Mouse (Mus musculus) layer of hippocampus, adult 6 months (tissue): Measurements from ENCODE around the gene Slc22a14. TPM values are rescaled to one million over a fixed set of nuclear protein-coding genes. Genes with fewer than 3 reads are reported as not detected.

Experiments used
- long read RNA-seq, 2 experiments: library from polyadenylated mRNA; unstranded; transcript quantifications; one replicate each; pipeline ENCODE4 v2.0.0; 2019 to 2020
- polyA plus RNA-seq: library from polyadenylated mRNA; unstranded; fragments of <200 nt; fragmentation: Nextera tagmentation; gene quantifications from 2 replicates; pipeline ENCODE4 v1.2.3, GENCODE M21; 2021

Gene Slc22a14
- polyA plus RNA-seq = not detected in 2 replicates
- long read RNA-seq, experiment 1, partial matches to known transcripts = 0 of 1 reads
- long read RNA-seq, experiment 1, other reads (novel, unspliced or antisense) = 1 of 1 reads
- long read RNA-seq, experiment 2, partial matches to known transcripts = 0 of 1 reads
- long read RNA-seq, experiment 2, other reads (novel, unspliced or antisense) = 1 of 1 reads

DNA sequence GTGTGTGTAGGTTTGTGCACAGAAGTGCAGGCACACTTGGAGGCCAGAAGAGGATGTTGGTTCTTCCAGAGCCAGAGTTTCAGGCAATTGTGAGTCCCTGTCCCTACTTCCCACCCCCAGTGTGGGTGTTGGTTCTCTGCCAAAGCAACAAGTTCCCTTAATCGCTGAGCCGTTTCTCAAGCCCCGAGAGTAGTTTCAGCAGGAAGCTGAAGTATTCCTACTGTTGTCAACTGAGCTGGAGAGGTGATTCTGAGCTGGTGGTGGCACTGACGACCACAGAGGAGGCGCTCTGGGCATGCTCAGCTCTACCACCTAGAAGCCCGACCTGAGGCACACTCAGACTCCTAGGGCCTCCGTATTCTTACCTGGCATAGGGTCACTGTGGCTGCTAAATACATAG is at the start of gene Slc22a14:
TSS of gene Slc22a14 (minus strand) at position 270 of the 400 bp plus-strand sequence.

DNA sequence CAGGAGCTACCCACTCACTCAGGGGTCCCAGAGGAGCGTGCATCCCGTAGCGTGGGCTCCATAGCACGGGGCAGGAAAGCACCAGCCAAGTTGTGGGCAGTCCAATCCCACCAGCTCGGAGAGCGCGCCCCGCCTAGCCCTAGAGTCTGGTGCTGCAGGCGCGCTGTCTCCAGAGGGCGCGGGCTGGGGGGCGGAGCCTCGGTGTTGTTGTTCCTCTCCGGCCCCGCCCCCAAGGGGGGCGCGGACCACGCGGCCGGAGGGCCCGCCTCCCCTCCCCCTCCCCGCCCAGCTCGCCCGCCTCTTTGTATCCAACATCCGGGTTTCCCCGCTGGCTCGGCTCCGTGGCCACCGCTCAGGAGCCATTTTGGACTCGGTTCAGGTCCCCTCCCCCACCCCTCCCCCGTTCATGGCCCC is 36.5 kb upstream of the Slc22a14 start, which contains the start of gene Acvr2b:
TSS of gene Acvr2b (plus strand) at position 318 of the 414 bp plus-strand sequence.

DNA sequence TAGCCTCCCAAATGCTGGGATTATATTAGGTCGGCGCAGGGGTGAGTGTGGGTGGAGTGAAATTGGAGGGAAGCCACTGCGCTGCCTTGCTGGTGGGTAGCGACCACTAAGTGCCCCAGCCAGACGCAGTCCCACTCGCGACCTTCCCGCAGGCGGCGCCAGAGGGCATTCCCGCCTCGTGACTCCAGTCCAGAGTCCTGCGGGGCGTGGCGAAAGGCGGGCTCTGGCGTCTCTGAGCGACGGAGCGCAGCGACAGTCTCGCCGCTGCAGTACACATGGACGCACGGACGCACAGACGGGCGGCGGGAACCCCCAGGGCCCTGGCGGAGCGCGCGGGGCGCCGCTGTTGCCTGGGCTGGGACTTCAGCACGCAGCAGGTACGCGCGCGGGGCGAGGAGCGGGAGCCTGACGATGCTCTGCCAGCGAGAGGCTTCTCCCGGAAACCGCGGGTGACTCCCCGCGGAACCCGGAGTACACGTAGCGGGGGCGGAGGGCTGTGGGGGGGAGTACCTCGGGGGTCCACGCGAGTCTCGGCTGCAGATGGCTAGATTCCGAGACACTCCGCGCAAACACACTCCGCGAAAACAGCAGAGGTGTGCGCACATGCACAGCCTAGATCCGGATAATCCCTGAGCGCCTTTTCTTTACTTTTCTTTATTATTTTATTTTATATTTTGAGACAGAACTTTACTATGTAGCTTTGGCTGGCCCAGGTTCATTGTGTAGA is 7.9 kb downstream of the Slc22a14 start, which contains the start of gene Xylb:
TSS of gene Xylb (plus strand) at position 51 of the 727 bp plus-strand sequence.

DNA sequence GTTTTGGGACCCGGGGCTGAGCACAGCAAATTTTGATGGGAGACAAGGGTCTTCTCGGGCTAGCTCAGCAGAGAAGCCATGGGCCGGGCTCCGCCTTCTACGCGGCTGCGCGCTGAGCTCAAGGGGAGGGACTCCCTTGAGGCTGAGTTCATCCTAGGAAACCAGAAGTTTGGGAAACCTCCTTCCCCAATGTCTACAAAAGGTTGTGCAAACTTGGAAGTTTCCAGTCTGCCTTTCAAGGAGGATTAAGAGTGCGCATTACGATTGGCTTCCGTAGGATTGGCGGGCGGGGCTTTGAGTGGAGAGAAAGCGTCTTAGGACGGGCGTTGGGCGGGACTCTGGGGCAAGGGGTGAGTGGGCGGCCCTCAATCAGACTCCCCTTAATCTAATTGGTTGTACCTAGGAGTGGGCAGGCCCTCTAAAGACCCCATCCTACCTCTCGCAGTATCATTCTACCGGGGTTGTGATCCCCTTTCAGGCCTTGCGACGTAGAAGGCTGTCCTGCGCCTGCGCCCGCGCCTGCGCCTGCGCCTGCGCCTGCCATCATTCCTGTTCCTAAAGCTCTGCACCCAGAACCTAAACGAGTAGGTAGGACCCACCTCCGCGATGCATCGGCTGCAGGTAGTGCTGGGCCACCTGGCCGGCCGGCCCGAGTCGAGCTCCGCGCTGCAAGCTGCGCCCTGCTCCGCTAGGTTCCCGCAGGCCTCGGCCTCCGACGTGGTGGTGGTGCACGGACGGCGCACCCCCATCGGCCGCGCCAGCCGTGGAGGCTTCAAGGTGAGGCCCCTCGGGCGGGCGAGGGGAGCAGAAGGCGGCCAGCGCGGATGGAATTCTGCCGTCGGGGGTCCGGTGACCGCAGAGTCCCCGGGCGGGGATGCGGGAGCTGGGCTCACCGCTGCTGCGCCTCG is 24.2 kb downstream of the Slc22a14 start, which contains the start of gene Myd88:
TSS of gene Myd88 (minus strand) at position 503 of the 908 bp plus-strand sequence.

DNA sequence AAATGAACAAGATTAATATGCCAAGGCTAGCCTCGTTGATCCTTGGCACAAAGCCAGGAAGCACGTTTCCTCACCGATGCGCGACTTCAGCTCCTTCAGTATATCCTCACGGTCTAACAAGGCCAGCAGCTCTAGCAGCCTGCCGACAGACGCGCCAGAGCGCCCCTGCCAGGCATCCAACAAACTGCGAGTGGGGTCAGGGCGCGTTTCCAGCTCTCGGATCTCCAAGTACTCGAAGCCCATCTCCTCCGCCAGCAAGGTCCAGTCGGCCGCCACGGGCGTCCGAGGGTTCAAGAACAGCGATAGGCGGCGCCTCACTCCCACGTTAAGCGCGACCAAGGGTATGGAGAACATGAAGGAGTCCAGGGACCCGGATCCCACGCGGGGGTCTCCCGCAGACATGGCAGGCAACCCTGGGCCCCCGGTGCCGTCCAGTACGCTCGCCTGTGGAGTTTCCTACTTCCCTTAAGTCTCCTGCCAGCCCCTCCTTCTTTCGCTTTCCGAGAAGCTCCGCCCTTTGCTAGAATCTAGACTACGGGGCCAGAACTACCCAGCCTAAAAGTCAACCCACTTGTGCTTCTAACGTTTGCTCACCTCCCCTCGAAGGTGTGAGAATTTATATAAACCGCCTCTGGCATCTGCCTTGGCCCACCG is 25.7 kb downstream of the Slc22a14 start, which contains the start of gene Acaa1a:
TSS of gene Acaa1a (plus strand) at position 119 of the 654 bp plus-strand sequence.

DNA sequence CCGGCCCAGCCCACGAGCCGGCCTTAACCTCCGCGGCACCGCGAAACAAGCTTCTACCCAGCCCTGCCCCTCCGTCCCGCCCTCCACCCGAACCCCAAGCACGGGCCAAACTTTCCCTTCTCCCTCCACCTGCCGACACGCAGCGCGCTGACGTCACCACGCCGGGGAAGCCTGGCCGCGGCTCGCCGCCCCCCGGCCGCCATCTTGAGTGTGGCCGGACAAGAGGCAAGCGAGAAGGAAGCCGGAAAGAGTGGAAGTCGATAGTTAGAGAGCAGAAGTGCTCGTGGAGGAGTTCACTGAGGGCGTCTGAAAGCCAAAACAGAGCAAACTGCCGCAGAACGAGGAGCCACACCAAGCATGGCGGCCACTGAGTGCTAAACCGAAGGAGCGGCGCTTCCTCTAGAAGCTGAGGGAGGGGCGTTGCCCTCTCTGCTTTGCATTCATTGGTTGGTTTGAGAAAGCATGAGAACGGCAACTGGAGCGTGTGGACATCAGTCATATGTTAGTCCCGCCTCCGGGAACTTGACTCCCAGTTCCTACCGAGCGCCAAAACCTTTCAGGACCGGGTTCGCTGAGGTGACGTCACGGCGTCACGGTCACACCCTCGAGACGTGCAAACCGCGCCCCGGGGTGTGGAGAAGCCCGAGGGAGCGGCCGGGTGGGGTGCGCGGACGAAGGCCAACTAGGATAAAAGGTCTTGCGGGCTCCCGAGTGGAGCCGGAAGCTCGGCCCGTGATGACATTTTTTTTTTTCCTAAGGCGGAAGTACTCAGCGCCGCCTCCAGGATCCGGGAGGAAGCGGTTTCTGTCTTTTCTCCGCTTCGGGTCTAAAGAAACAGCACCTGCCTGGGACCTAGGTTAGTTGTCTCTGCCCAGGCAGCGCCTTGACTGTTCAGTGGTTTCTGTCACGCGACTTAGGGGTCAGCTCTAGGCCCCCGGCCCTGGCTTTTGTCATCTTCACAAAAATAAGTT is 42.8 kb downstream of the Slc22a14 start, which contains the start of gene Oxsr1:
TSS of gene Oxsr1 (minus strand) at position 139 of the 971 bp plus-strand sequence.

DNA sequence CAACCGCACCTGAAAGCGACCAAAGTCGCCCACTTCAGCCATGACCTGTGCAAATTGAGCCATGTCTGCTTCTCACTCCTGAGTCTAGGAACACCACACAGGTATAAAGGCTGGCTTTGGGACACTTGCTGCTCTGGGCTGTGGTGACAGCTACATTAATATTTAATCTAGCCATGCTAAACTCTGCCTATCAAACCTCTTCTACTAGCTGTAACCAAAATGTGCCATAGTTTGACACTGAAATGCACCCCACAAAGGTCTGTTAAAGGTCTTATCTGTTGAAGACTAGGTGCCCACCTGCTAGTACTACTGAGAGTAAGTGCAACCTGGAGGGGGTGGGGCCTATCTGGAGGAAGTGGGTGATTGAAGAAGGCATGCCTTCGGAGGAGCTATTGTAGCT is 156.4 kb downstream of the Slc22a14 start, which contains the start of gene Slc22a13:
TSS of gene Slc22a13 (minus strand) at position 101 of the 400 bp plus-strand sequence.

DNA sequence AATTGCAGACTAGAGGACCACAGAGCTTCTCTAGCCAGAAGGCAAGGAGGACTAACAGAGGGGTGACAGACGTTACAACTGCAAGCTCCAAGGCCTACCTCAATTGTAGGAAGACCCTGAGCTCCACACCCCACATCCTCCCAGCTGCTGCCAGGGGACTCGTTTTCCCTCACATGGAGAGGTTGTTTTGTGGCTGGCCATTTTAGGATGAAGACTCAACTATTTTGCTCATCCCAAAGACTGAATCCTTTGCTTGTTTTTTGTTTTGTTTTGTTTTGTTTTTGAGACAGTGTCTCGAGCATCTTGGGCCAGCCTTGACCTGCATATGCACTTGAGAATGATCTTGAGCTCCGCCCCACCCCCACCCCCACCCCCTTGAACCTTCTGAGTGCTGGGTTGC is 206.5 kb downstream of the Slc22a14 start, which contains the start of gene Gm47289:
TSS of gene Gm47289 (plus strand) at position 301 of the 400 bp plus-strand sequence.

DNA sequence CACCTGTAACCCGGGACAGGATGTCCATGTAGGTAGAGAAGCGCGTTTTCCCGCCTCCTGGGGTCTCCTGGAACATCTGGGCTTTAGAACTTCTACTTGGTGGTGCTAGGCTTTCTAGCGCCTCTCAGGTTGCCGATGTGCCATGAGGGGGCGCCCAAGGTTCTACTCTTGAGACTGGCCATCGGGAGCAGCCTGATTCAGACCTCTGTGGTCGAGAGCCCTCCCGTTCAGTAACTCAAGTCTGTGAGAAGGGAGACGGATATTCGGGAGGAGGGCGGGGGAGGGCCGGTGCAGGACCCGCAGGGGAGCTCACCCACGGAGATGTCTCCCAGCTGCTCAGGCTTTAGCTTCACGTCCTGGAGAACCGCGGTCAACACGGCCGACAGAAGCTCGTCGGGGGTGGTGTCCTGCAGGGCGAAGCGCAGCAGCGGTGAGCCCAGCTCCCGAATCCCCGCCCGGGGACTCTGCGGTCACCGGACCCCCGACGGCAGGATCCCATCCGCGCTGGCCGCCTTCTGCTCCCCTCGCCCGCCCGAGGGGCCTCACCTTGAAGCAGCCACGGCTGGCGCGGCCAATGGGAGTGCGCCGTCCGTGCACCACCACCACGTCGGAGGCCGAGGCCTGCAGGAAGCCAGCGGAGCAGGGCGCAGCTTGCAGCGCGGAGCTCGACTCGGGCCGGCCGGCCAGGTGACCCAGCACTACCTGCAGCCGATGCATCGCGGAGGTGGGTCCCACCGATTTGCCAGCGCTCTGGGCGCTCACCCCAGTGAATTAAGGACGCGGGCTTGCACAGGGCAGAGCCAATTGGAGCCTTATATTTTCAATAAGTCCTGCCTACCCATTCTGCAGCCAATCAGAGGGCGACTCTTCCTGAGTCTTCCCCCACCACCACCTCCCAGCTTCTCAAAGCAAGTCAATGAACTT is 208.8 kb downstream of the Slc22a14 start, which contains the start of gene Acaa1b:
TSS of gene Acaa1b (minus strand) at position 816 of the 924 bp plus-strand sequence.

Other genes starting within 250 kb of the Slc22a14 start
- gene Acaa1b, start 208.5 kb downstream of the Slc22a14 start, polyA plus RNA-seq = 0.83 and 1.2 TPM in 2 replicates
- gene Gm47289, start 206.4 kb downstream of the Slc22a14 start, polyA plus RNA-seq = not detected in 2 replicates
- gene Slc22a13, start 156.5 kb downstream of the Slc22a14 start, polyA plus RNA-seq = not detected in 2 replicates
- gene Oxsr1, start 43.1 kb downstream of the Slc22a14 start, polyA plus RNA-seq = 1.9 and 3.2 TPM in 2 replicates
- 121 and 122 TPM in 2 replicates for gene Acaa1a, start 25.9 kb downstream of the Slc22a14 start, polyA plus RNA-seq
- gene Myd88, start 24.1 kb downstream of the Slc22a14 start, polyA plus RNA-seq = 5.0 and 5.9 TPM in 2 replicates
- gene Xylb, start 8.2 kb downstream of the Slc22a14 start, polyA plus RNA-seq = 2.2 and 3.4 TPM in 2 replicates
- gene Acvr2b, start 36.6 kb upstream of the Slc22a14 start, polyA plus RNA-seq = 3.0 and 4.4 TPM in 2 replicates
- 19.3 and 20.5 TPM in 2 replicates for gene Exog, start 79.4 kb upstream of the Slc22a14 start, polyA plus RNA-seq
- gene Scn5a, start 213.5 kb upstream of the Slc22a14 start, polyA plus RNA-seq = 0.45 and 0.55 TPM in 2 replicates